Mouse (Mus musculus) adrenal gland, postnatal 0 days (tissue): ENCODE measurements around the gene Olfr623. TPM values are rescaled to one million over a fixed set of nuclear protein-coding genes. Genes with fewer than 3 reads are reported as not detected.

ENCODE experiments used
- polyA plus RNA-seq: library from polyadenylated mRNA; unstranded; fragments of >200 nt; fragmentation: Nextera tagmentation; extraction: Ambion mirVana; gene quantifications from 2 replicates; pipeline ENCODE4 v1.2.1, GENCODE M21; 2015

Gene Olfr623
- not detected in 2 replicates for polyA plus RNA-seq

GRCm38 (mm10) chr7:103663598-103663997, at the start of gene Olfr623:
Gene Olfr623, minus strand, starts transcription at chr7:103663698.

GRCm38 (mm10) chr7:103682420-103682819, 18.9 kb upstream of the Olfr623 start, which contains the start of gene Olfr625-ps1:
Gene Olfr625-ps1, plus strand, starts transcription at chr7:103682720.

GRCm38 (mm10) chr7:103671091-103671490, 7.6 kb upstream of the Olfr623 start, which contains the start of gene Olfr624:
Gene Olfr624, minus strand, starts transcription at chr7:103671191.

DNA sequence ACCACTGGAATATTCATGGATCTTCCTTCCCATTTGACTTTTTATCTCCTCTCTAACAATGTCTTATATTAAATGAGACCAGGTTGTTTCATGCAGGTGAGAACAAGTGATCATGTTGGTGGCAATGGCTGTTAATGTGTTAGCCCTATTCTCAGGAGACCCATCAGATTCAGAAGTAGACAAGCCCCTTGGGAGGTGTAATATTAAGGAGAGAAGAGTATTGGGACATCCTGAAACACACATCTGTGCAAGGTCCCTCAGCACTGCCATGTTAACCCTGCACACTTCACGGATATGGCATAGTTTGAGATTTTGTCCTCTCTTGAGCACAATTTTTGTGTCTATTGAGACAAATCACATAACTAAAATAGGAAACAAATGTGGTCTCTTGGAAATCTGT, 20.9 kb downstream of the Olfr623 start, which contains the start of gene Olfr622:
Gene Olfr622, minus strand, starts transcription at position 101 of the 400 bp plus-strand sequence.

DNA sequence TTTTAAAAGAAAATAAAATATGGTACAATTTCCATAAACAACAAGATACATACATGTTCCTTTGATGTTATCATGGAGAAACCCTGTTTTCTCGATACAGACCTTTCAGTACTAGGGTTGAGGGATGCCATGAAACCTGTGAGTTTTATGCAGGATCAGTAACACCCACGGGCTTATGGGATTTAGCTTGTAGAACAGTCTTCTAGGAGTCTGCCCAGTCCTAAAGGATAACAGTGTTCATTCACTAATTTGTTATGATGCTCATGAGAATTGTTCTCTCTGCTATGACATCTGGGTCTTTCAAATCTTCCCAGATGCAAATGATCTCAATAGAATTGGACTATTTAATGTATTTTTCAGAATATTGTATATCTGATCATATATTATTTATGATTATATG, 51.1 kb downstream of the Olfr623 start, which contains the start of gene Olfr620:
Gene Olfr620, minus strand, starts transcription at position 101 of the 400 bp plus-strand sequence.

Other genes starting within 250 kb of the Olfr623 start
- gene Usp17lc, start 248.6 kb downstream of the Olfr623 start, polyA plus RNA-seq, result not detected in 2 replicates
- not detected in 2 replicates for gene Olfr605, start 218.3 kb downstream of the Olfr623 start, polyA plus RNA-seq
- not detected in 2 replicates for gene Olfr606, start 214.7 kb downstream of the Olfr623 start, polyA plus RNA-seq
- not detected in 2 replicates for gene Olfr607, start 199.5 kb downstream of the Olfr623 start, polyA plus RNA-seq
- gene Olfr608, start 193.8 kb downstream of the Olfr623 start, polyA plus RNA-seq, result not detected in 2 replicates
- gene Olfr609, start 165.6 kb downstream of the Olfr623 start, polyA plus RNA-seq, result not detected in 2 replicates
- not detected in 2 replicates for gene Olfr610, start 151.6 kb downstream of the Olfr623 start, polyA plus RNA-seq
- gene Olfr611, start 142.9 kb downstream of the Olfr623 start, polyA plus RNA-seq, result not detected in 2 replicates
- not detected in 2 replicates for gene Olfr612, start 121.0 kb downstream of the Olfr623 start, polyA plus RNA-seq
- not detected in 2 replicates for gene Olfr613, start 115.6 kb downstream of the Olfr623 start, polyA plus RNA-seq
- not detected in 2 replicates for gene Olfr615, start 107.6 kb downstream of the Olfr623 start, polyA plus RNA-seq
- gene Olfr616, start 94.6 kb downstream of the Olfr623 start, polyA plus RNA-seq, result not detected in 2 replicates
- not detected in 2 replicates for gene Olfr617, start 90.6 kb downstream of the Olfr623 start, polyA plus RNA-seq
- gene Olfr618, start 73.6 kb downstream of the Olfr623 start, polyA plus RNA-seq, result not detected in 2 replicates
- gene Olfr619, start 63.1 kb downstream of the Olfr623 start, polyA plus RNA-seq, result not detected in 2 replicates
- gene Olfr620, start 51.2 kb downstream of the Olfr623 start, polyA plus RNA-seq, result not detected in 2 replicates
- not detected in 2 replicates for gene Olfr622, start 21.0 kb downstream of the Olfr623 start, polyA plus RNA-seq
- gene Olfr624, start 7.5 kb upstream of the Olfr623 start, polyA plus RNA-seq, result 0.06 TPM in 1 of 2 replicates, not detected in the other
- gene Olfr625-ps1, start 19.0 kb upstream of the Olfr623 start, polyA plus RNA-seq, result not detected in 2 replicates
- gene Olfr243, start 51.0 kb upstream of the Olfr623 start, polyA plus RNA-seq, result not detected in 2 replicates
- gene Olfr628, start 66.7 kb upstream of the Olfr623 start, polyA plus RNA-seq, result not detected in 2 replicates
- gene Olfr629, start 81.2 kb upstream of the Olfr623 start, polyA plus RNA-seq, result not detected in 2 replicates
- not detected in 2 replicates for gene Olfr630, start 93.6 kb upstream of the Olfr623 start, polyA plus RNA-seq
- gene Olfr69, start 107.9 kb upstream of the Olfr623 start, polyA plus RNA-seq, result not detected in 2 replicates
- not detected in 2 replicates for gene Olfr68, start 116.0 kb upstream of the Olfr623 start, polyA plus RNA-seq
- gene Olfr67, start 128.1 kb upstream of the Olfr623 start, polyA plus RNA-seq, result not detected in 2 replicates
- gene Hbb-bt, start 150.3 kb upstream of the Olfr623 start, polyA plus RNA-seq, result 3,147 and 3,744 TPM in 2 replicates
- 10,926 and 17,452 TPM in 2 replicates for gene Hbb-bs, start 164.4 kb upstream of the Olfr623 start, polyA plus RNA-seq
- not detected in 2 replicates for gene Hbb-bh2, start 176.8 kb upstream of the Olfr623 start, polyA plus RNA-seq
- 0.39 TPM in 1 of 2 replicates, not detected in the other for gene Hbb-bh1, start 179.5 kb upstream of the Olfr623 start, polyA plus RNA-seq
- 2.0 and 5.8 TPM in 2 replicates for gene Hbb-y, start 189.5 kb upstream of the Olfr623 start, polyA plus RNA-seq
- gene Olfr66, start 222.6 kb upstream of the Olfr623 start, polyA plus RNA-seq, result not detected in 2 replicates
- not detected in 2 replicates for gene Olfr64, start 230.8 kb upstream of the Olfr623 start, polyA plus RNA-seq
- not detected in 2 replicates for gene Olfr65, start 239.8 kb upstream of the Olfr623 start, polyA plus RNA-seq